Mouse (Mus musculus) lung, postnatal 0 days (tissue): ENCODE measurements around the gene Ppy.

Source experiments
- CTCF ChIP-seq: IDR thresholded peaks from 2 replicates; pipeline ENCODE4 v1.5.1; 2016; ENCODE audit warnings: antibody characterized with exemption, mild to moderate bottlenecking
- EP300 ChIP-seq: IDR thresholded peaks from 2 replicates; pipeline ENCODE4 v1.6.1; 2016; ENCODE audit warnings: antibody characterized with exemption, mild to moderate bottlenecking, control low read depth

DNA sequence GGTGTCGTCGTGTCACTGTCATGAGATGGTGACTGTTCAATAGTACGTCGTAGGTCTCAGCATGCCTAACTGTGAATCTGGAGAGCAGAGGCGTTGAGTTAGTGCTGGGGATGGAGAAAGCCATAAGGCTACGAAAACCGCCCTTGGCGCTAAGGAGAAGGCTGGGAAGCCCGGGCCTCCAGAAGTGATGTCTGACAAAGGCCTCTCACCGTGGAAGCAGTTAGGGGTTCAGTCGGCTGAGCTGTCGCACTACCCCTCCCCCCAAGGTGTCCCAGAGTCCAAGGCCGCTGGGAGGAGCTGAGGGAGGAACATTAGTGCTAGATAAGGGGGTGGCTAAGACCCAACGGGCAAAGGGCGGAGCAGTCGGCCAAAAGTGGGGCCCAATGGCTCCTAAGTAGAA, 44.9 kb upstream of the Ppy start:
- no peak for TF ChIP-seq CTCF
- TF ChIP-seq EP300 = no peak
